Mouse (Mus musculus) MEL-GATA-1-ER (cell line): ENCODE measurements around the gene Vmn2r70.

ENCODE experiments used
- DNase-seq: peaks from one replicate; pipeline ENCODE4 v3.0.0-alpha.2; 2012; ENCODE audit warnings: low read depth; ENCODE audit errors: extremely low read depth

Vmn2r70 gene

GRCm38 (mm10) chr7:85569092-85569491 lies at the start of gene Vmn2r70:
Gene Vmn2r70, minus strand, starts transcription at chr7:85569192.
- DNase-seq: no peak

- DNase-seq: no peak
Observed at GRCm38 (mm10) chr7:85562787-85563186, 6.2 kb downstream of the Vmn2r70 start, which contains the start of gene Vmn2r71. Gene Vmn2r71, plus strand, starts transcription at chr7:85563087.

GRCm38 (mm10) chr7:85543118-85543517 lies 25.9 kb downstream of the Vmn2r70 start:
- DNase-seq: no peak

DNA sequence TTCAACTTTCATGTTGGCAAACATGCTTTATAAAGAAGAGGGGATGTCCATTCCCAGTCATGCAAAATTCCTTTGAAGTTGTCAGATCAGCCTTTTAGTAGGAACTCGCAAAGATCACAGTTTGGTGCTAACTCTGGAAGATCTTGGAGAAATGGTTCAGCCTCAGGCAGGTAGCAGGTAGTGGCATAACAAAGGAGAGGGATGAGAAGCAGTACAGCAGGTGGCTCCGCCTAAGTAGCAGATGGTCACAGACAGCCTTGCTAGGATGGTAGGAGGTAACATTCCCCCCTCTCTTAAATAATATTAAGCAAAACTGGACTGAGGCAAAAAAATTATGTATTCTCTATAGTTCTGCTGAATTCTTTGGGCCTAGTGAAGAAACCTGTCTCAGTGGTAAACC lies 26.9 kb downstream of the Vmn2r70 start:
- no peak for DNase-seq
